Mouse (Mus musculus): ENCODE results near the gene Ybey. TPM values are rescaled to one million over a fixed set of nuclear protein-coding genes. Genes with fewer than 3 reads are reported as not detected.

Ybey gene
- polyA plus RNA-seq, 1 experiment from 2014 or later, result 4.6 TPM

- no peak for ATAC-seq (replicated peaks; ENCODE audit: insufficient number of reproducible peaks, low FRiP score, low TSS enrichment)
Observed at GRCm38 (mm10) chr10:76455289-76455688, 13.6 kb downstream of the Ybey start.

DNA sequence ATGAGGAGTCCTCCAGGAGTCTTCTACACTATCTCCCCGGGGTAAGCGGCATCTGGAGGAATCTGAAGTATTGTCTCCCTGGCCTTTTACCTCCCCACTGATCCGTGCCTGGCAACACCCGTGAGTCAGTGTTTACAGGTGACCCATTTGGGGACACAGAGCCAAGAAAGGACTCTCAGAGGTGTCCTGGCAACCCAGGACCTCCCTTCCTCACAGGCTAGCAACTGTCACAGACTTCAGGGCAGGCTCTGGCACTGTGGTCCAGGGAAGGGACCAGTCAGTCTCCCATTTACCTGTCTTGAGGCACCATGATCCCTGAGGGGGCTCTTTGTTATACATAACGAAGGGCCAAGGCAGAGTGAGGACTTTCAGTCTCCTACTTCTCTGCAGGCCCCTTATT, 20.1 kb downstream of the Ybey start, which contains the start of gene 2610028H24Rik:
TSS of gene 2610028H24Rik (plus strand) at position 231 of the 400 bp plus-strand sequence.
- no peak within 1 kb of the TSS for H3K27ac ChIP-seq (ENCODE audit: low read depth, low read length)
- WGBS (ENCODE audit: insufficient replicate concordance), result 69% methylated on average over 5 of the region's 5 CpGs

More at GRCm38 (mm10) chr10:76455289-76455688, 13.6 kb downstream of the Ybey start:
- Histone ChIP-seq H3K9me3 (replicated peaks; ENCODE audit: control insufficient read depth, low read length) (no peaks in the 10 kb centered on the region), H3K4me2 (no peak overlapping the region), H3K27ac (ENCODE audit: low read depth, low read length) (no peak overlapping the region), H3K4me1 (ENCODE audit: control insufficient read depth, insufficient read depth, low read length) (no peaks in the 10 kb centered on the region), H3K36me3 (ENCODE audit: control insufficient read depth, insufficient read depth, low read length) (no peaks in the 10 kb centered on the region), H3K9ac (ENCODE audit: low read depth, low read length) (no peak overlapping the region), H3K27me3 (ENCODE audit: control insufficient read depth, insufficient read depth, low read length) (no peaks in the 10 kb centered on the region), H3K4me3 (ENCODE audit: low read depth, low read length) (no peak overlapping the region)
- 63% methylated on average over 5 of the region's 5 CpGs for WGBS (ENCODE audit: insufficient replicate concordance)

GRCm38 (mm10) chr10:76447406-76448229, 21.3 kb downstream of the Ybey start:
- ATAC-seq (replicated peaks; ENCODE audit: insufficient number of reproducible peaks, low FRiP score, low TSS enrichment), result no peak
- 0 out of 2 replicates have a peak overlapping the region, but pooled peaks have one; percentile 5 for H3K9ac ChIP-seq (ENCODE audit: low read depth, low read length)
- H3K27ac ChIP-seq (ENCODE audit: low read depth, low read length), result no peak overlapping the region
- H3K27me3 ChIP-seq (ENCODE audit: control insufficient read depth, insufficient read depth, low read length), result no peaks in the 10 kb centered on the region
- no peaks in the 10 kb centered on the region for H3K36me3 ChIP-seq (ENCODE audit: control insufficient read depth, insufficient read depth, low read length)
- no peak overlapping the region for H3K4me2 ChIP-seq
- 72% methylated on average over 15 of the region's 15 CpGs for WGBS (ENCODE audit: insufficient replicate concordance)
- H3K4me3 ChIP-seq (ENCODE audit: low read depth, low read length), result no peak overlapping the region
- peaks cover 4% of the 10 kb centered on the region; the same call in 1 of the 2 replicates for H3K4me1 ChIP-seq (ENCODE audit: control insufficient read depth, insufficient read depth, low read length)
- H3K9me3 ChIP-seq (replicated peaks; ENCODE audit: control insufficient read depth, low read length), result no peaks in the 10 kb centered on the region

More for the DNA sequence above, 20.1 kb downstream of the Ybey start, which contains the start of gene 2610028H24Rik:
- Histone ChIP-seq H3K27me3 (ENCODE audit: control insufficient read depth, insufficient read depth, low read length) (no peaks in the 10 kb centered on the region), H3K9ac (ENCODE audit: low read depth, low read length) (0 out of 2 replicates have a peak within 1 kb of the TSS, but pooled peaks have one; percentile 5), H3K4me3 (ENCODE audit: low read depth, low read length) (no peak within 1 kb of the TSS), H3K4me2 (no peak within 1 kb of the TSS), H3K9me3 (replicated peaks; ENCODE audit: control insufficient read depth, low read length) (no peaks in the 10 kb centered on the region), H3K36me3 (ENCODE audit: control insufficient read depth, insufficient read depth, low read length) (no peaks in the 10 kb centered on the region), H3K4me1 (ENCODE audit: control insufficient read depth, insufficient read depth, low read length) (no peaks in the 10 kb centered on the region)
- no peak for ATAC-seq (replicated peaks; ENCODE audit: insufficient number of reproducible peaks, low FRiP score, low TSS enrichment)

DNA sequence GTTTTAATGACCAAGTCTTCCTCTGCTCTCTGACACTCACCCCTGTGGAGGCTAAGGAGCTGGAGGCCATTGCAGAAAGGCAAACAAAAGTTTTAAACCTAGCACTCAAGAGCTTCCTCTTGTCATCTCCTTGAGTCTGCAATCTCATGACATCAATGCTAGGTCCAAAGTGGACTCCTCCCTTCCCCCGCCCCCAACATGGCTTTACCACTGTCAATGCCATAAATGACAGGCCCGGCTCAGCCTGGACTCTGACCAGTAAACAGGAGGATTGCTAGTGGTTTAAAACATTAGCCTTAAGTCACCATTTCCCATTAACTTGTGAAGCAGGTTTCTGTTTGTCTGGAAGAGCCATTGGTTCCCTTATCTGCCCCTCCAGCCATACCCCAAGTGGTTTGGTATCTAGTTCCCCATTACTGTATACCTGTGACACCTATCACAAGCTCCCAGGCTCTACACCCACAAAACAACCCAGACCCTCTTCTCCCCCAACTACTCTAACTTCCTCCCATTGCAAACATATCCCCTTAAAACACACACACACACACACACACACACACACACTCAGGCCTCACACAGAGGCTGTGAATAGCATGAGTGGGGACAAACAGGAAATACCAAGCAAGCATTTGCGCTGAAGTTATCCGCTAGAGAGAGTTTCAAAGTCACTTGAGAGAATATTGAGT, 22.8 kb downstream of the Ybey start:
- no peak for ATAC-seq (replicated peaks; ENCODE audit: insufficient number of reproducible peaks, low FRiP score, low TSS enrichment)
- Histone ChIP-seq H3K27me3 (ENCODE audit: control insufficient read depth, insufficient read depth, low read length) (no peaks in the 10 kb centered on the region), H3K27ac (ENCODE audit: low read depth, low read length) (no peak overlapping the region)

GRCm38 (mm10) chr10:76442178-76443088, 26.5 kb downstream of the Ybey start, which contains the start of gene Pcnt:
Pcnt (minus strand) TSS chr10:76442786.
- Histone ChIP-seq H3K4me1 (ENCODE audit: control insufficient read depth, insufficient read depth, low read length) (peaks cover 7% of the 10 kb centered on the region), H3K36me3 (ENCODE audit: control insufficient read depth, insufficient read depth, low read length) (peaks cover 15% of the 10 kb centered on the region), H3K27me3 (ENCODE audit: control insufficient read depth, insufficient read depth, low read length) (no peaks in the 10 kb centered on the region), H3K9ac (ENCODE audit: low read depth, low read length) (peak within 1 kb of the TSS; percentile 90), H3K27ac (ENCODE audit: low read depth, low read length) (peak within 1 kb of the TSS; percentile 96), H3K4me3 (ENCODE audit: low read depth, low read length) (peak within 1 kb of the TSS; percentile 71), H3K9me3 (replicated peaks; ENCODE audit: control insufficient read depth, low read length) (no peaks in the 10 kb centered on the region), H3K4me2 (peak within 1 kb of the TSS; percentile 84)
- ATAC-seq (replicated peaks; ENCODE audit: insufficient number of reproducible peaks, low FRiP score, low TSS enrichment), result peak; percentile 99
- 1% methylated on average over 78 of the region's 78 CpGs for WGBS (ENCODE audit: insufficient replicate concordance)

More for the DNA sequence above, 22.8 kb downstream of the Ybey start:
- 69% methylated on average over 4 of the region's 4 CpGs for WGBS (ENCODE audit: insufficient replicate concordance)
- H3K4me2 ChIP-seq, result no peak overlapping the region
- no peaks in the 10 kb centered on the region for H3K36me3 ChIP-seq (ENCODE audit: control insufficient read depth, insufficient read depth, low read length)
- H3K4me3 ChIP-seq (ENCODE audit: low read depth, low read length), result no peak overlapping the region
- no peak overlapping the region for H3K9ac ChIP-seq (ENCODE audit: low read depth, low read length)
- H3K4me1 ChIP-seq (ENCODE audit: control insufficient read depth, insufficient read depth, low read length), result peaks cover 7% of the 10 kb centered on the region
- no peaks in the 10 kb centered on the region for H3K9me3 ChIP-seq (replicated peaks; ENCODE audit: control insufficient read depth, low read length)

- no peak within 1 kb of the TSS for H3K9ac ChIP-seq (ENCODE audit: low read depth, low read length)
- no peaks in the 10 kb centered on the region for H3K27me3 ChIP-seq (ENCODE audit: control insufficient read depth, insufficient read depth, low read length)
- H3K4me1 ChIP-seq (ENCODE audit: control insufficient read depth, insufficient read depth, low read length), result peaks cover 7% of the 10 kb centered on the region
- no peak for ATAC-seq (replicated peaks; ENCODE audit: insufficient number of reproducible peaks, low FRiP score, low TSS enrichment)
- peak within 1 kb of the TSS; percentile 84 for H3K4me2 ChIP-seq
- no peak within 1 kb of the TSS for H3K27ac ChIP-seq (ENCODE audit: low read depth, low read length)
- 93% methylated on average over 17 of the region's 17 CpGs for WGBS (ENCODE audit: insufficient replicate concordance)
- no peaks in the 10 kb centered on the region for H3K9me3 ChIP-seq (replicated peaks; ENCODE audit: control insufficient read depth, low read length)
- H3K36me3 ChIP-seq (ENCODE audit: control insufficient read depth, insufficient read depth, low read length), result peaks cover 33% of the 10 kb centered on the region
- H3K4me3 ChIP-seq (ENCODE audit: low read depth, low read length), result no peak within 1 kb of the TSS
Observed at GRCm38 (mm10) chr10:76440281-76440680, 28.6 kb downstream of the Ybey start, which contains the start of gene AC141477.1. AC141477.1 (minus strand) TSS chr10:76440444.

- WGBS (ENCODE audit: insufficient replicate concordance), result 90% methylated on average over 9 of the region's 9 CpGs
- no peak overlapping the region for H3K27ac ChIP-seq (ENCODE audit: low read depth, low read length)
- no peak overlapping the region for H3K4me2 ChIP-seq
- H3K9ac ChIP-seq (ENCODE audit: low read depth, low read length), result no peak overlapping the region
- H3K9me3 ChIP-seq (replicated peaks; ENCODE audit: control insufficient read depth, low read length), result no peaks in the 10 kb centered on the region
- no peaks in the 10 kb centered on the region for H3K27me3 ChIP-seq (ENCODE audit: control insufficient read depth, insufficient read depth, low read length)
- H3K4me3 ChIP-seq (ENCODE audit: low read depth, low read length), result no peak overlapping the region
- peaks cover 42% of the 10 kb centered on the region for H3K36me3 ChIP-seq (ENCODE audit: control insufficient read depth, insufficient read depth, low read length)
- no peak for ATAC-seq (replicated peaks; ENCODE audit: insufficient number of reproducible peaks, low FRiP score, low TSS enrichment)
- H3K4me1 ChIP-seq (ENCODE audit: control insufficient read depth, insufficient read depth, low read length), result peaks cover 7% of the 10 kb centered on the region
Observed at GRCm38 (mm10) chr10:76439107-76439890, 29.6 kb downstream of the Ybey start.
